Mouse (Mus musculus): ENCODE measurements around the gene Msantd3.

The Msantd3 gene

GRCm38 (mm10) chr4:48554132-48554531 lies 14.4 kb downstream of the Msantd3 start:
- no peak for DNase-seq (ENCODE audit: inconsistent ontology term)

- DNase-seq (ENCODE audit: inconsistent ontology term): peak; percentile 27
Observed at GRCm38 (mm10) chr4:48555729-48556128, 16.0 kb downstream of the Msantd3 start.

- DNase-seq (ENCODE audit: inconsistent ontology term): no peak
Observed at GRCm38 (mm10) chr4:48559652-48560051, 19.9 kb downstream of the Msantd3 start.

GRCm38 (mm10) chr4:48561824-48562223 lies 22.1 kb downstream of the Msantd3 start:
- no peak for DNase-seq (ENCODE audit: inconsistent ontology term)

- no peak for DNase-seq (ENCODE audit: inconsistent ontology term)
Observed at GRCm38 (mm10) chr4:48564962-48565361, 25.2 kb downstream of the Msantd3 start.

- no peak for DNase-seq (ENCODE audit: inconsistent ontology term)
Observed at GRCm38 (mm10) chr4:48576361-48576760, 36.6 kb downstream of the Msantd3 start.

- DNase-seq (ENCODE audit: inconsistent ontology term): no peak
Observed at GRCm38 (mm10) chr4:48577831-48578230, 38.1 kb downstream of the Msantd3 start.

GRCm38 (mm10) chr4:48578399-48578798 lies 38.7 kb downstream of the Msantd3 start:
- no peak for DNase-seq (ENCODE audit: inconsistent ontology term)

GRCm38 (mm10) chr4:48579475-48580110 lies 39.9 kb downstream of the Msantd3 start:
- no peak for DNase-seq (ENCODE audit: inconsistent ontology term)

GRCm38 (mm10) chr4:48581201-48581600 lies 41.5 kb downstream of the Msantd3 start:
- DNase-seq (ENCODE audit: inconsistent ontology term): no peak

GRCm38 (mm10) chr4:48581993-48582392 lies 42.3 kb downstream of the Msantd3 start:
- DNase-seq (ENCODE audit: inconsistent ontology term): no peak

- DNase-seq (ENCODE audit: inconsistent ontology term): no peak
Observed at GRCm38 (mm10) chr4:48582941-48583340, 43.2 kb downstream of the Msantd3 start.

- DNase-seq (ENCODE audit: inconsistent ontology term): peak; percentile 16
Observed at GRCm38 (mm10) chr4:48584421-48585240, 44.9 kb downstream of the Msantd3 start, which contains the start of gene Tmeff1. Gene Tmeff1 (plus strand): TSS chr4:48585174.

GRCm38 (mm10) chr4:48585241-48586098 lies 45.7 kb downstream of the Msantd3 start:
- peak; percentile 64 for DNase-seq (ENCODE audit: inconsistent ontology term)

GRCm38 (mm10) chr4:48586099-48586821 lies 46.5 kb downstream of the Msantd3 start:
- peak; percentile 47 for DNase-seq (ENCODE audit: inconsistent ontology term)

- no peak for DNase-seq (ENCODE audit: inconsistent ontology term)
Observed at GRCm38 (mm10) chr4:48587526-48587925, 47.8 kb downstream of the Msantd3 start.

- no peak for DNase-seq (ENCODE audit: inconsistent ontology term)
Observed at GRCm38 (mm10) chr4:48588576-48588975, 48.8 kb downstream of the Msantd3 start.

GRCm38 (mm10) chr4:48590862-48591261 lies 51.1 kb downstream of the Msantd3 start:
- DNase-seq (ENCODE audit: inconsistent ontology term): no peak

GRCm38 (mm10) chr4:48591390-48591789 lies 51.7 kb downstream of the Msantd3 start:
- DNase-seq (ENCODE audit: inconsistent ontology term): no peak

GRCm38 (mm10) chr4:48592328-48592727 lies 52.6 kb downstream of the Msantd3 start:
- DNase-seq (ENCODE audit: inconsistent ontology term): no peak

GRCm38 (mm10) chr4:48592844-48593243 lies 53.1 kb downstream of the Msantd3 start:
- DNase-seq (ENCODE audit: inconsistent ontology term): no peak
